Mouse (Mus musculus): ENCODE results near the gene Ccdc124.

DNA sequence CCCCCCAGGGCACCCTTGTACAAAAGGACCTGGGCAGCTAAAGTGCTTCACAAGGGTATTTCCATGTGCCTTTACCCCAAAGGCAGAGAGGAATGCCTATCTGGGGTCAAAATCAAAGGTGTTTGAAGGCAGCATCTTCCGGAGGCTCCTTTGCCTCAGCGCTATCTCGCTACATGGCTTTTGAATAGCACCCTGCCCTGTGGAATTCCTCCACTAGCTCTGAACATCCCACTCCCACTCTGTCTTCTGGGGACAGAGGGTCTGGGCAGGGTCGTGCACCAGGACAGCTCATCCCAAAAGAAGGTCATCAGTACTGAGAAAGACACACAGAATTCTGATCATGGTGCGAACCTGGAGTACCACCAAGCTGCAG, 4.5 kb downstream of the Ccdc124 start:
- TF ChIP-seq POLR2A (IDR thresholded peaks at IDR 0.05; ENCODE audit: borderline replicate concordance, extremely low read depth, low read depth, low read length) (no peak), CTCF (IDR thresholded peaks at IDR 0.05; ENCODE audit: insufficient read depth, low read length) (no peak)

Measured in lung, adult 2 months (tissue).